ENCODE assay signal across 8 mouse cellular contexts in the genomic region with DNA sequence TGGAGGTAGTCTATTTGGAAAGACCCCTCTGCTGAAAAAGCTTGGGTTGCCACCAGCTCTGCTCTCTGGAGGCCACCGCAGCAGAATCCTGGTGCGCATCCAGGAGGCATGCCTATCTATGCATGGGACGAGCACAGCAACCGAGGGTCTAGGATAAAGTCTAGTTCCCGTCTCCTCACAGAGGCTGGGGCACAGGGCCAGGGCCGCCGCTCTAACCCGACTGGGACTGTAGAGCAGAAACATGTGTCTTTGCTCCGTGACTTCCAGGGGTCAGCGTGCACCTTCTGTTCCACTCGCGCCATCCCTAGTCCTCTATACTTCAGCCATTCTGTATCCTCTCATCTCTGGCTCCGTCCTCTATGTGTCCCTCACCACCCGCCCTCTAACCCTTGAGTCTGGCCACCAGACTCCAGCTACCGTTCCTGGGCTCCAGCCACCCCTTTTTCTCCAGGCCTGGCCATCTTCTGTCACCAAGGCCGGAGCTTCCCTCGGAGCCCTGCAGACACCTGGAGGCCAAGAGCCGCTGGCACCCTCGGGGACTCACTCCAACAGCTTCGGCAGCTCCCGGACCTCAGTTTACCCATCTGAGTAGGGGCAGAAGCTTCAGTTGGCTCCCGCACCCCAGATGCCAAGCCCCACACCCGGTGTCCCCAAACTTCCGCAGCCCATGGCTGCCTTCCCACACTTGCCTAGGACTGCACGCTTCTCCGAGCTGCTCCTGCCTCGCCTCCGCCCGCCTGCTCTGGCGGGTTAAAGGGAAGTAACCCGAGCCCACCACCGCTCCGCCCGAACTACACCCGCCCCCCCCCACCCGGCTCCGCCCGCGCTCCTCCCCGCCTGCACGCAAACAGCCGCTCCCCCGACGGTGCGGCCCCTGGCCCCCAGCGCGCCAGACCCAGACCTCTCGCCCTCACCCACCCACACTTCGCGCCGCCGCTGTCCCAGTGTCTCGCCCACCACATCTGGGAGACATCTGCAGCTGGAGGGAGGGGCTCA. TPM values are rescaled to one million over a fixed set of nuclear protein-coding genes. Genes with fewer than 3 reads are reported as not detected.
DNase-seq lines count a peak whose midpoint lies in the region; ATAC-seq and TF ChIP-seq lines count a peak whose summit lies in the region.

No protein-coding gene starts in this region.

- no peak; the same call in 1 of the 2 replicates for ATAC-seq in forebrain, embryonic 11.5 days (replicated peaks; ENCODE audit: low FRiP score)
- peak; percentile 27; the same call in 1 of the 2 replicates for ATAC-seq in liver, embryonic 15.5 days (ENCODE audit: insufficient read depth)
- 0 out of 2 replicates have a peak, but pooled peaks have one; percentile 34 for ATAC-seq in neural tube, embryonic 14.5 days (ENCODE audit: low read depth)

- peak overlapping the region; percentile 49 for H3K9ac ChIP-seq in forebrain, embryonic 11.5 days (ENCODE audit: low read length)
- no peak overlapping the region for H3K9ac ChIP-seq in liver, embryonic 15.5 days
- 0 out of 2 replicates have a peak overlapping the region, but pooled peaks have one; percentile 25 for H3K9ac ChIP-seq in neural tube, embryonic 14.5 days (replicated peaks; ENCODE audit: low read depth, low read length)

- H3K27ac ChIP-seq in testis, adult 2 months (ENCODE audit: control insufficient read depth, insufficient read depth, low read depth, low read length), result no peak overlapping the region
- H3K27ac ChIP-seq in forebrain, embryonic 11.5 days (ENCODE audit: low read depth, low read length), result no peak overlapping the region
- H3K27ac ChIP-seq in liver, embryonic 15.5 days (replicated peaks), result no peak overlapping the region
- no peak overlapping the region for H3K27ac ChIP-seq in neural tube, embryonic 14.5 days (ENCODE audit: low read depth, low read length)

- peak overlapping the region; percentile 60 for H3K4me3 ChIP-seq in testis, adult 2 months (ENCODE audit: control insufficient read depth, low read depth, low read length)
- peak overlapping the region; percentile 31 for H3K4me3 ChIP-seq in forebrain, embryonic 11.5 days (ENCODE audit: low read depth, low read length)
- peak overlapping the region; percentile 29 for H3K4me3 ChIP-seq in liver, embryonic 15.5 days (replicated peaks)
- H3K4me3 ChIP-seq in neural tube, embryonic 14.5 days (ENCODE audit: low read depth, low read length), result peak overlapping the region; percentile 17; the same call in 1 of the 2 replicates

- peak overlapping the region; percentile 60 for H3K4me2 ChIP-seq in forebrain, embryonic 11.5 days (ENCODE audit: low read depth, low read length, severe bottlenecking)
- peak overlapping the region; percentile 51 for H3K4me2 ChIP-seq in liver, embryonic 15.5 days
- H3K4me2 ChIP-seq in neural tube, embryonic 14.5 days (ENCODE audit: low read depth, low read length), result peak overlapping the region; percentile 40

- DNase-seq in testis, postnatal 14 days (ENCODE audit: low spot score), result no peak
- DNase-seq in forebrain, embryonic 11.5 days (ENCODE audit: low spot score), result peak; percentile 85
- DNase-seq in heart, postnatal 4 days, result peak; percentile 50
- DNase-seq in right cerebral cortex, postnatal 4 days, result no peak
- no peak for DNase-seq in layer of hippocampus, adult 9-11 months

- H3K27me3 ChIP-seq in testis, adult 2 months (ENCODE audit: control insufficient read depth, insufficient read depth, low read length), result no peaks in the 10 kb centered on the region
- H3K27me3 ChIP-seq in forebrain, embryonic 11.5 days (ENCODE audit: control insufficient read depth, insufficient read depth, low read length), result peaks cover 2% of the 10 kb centered on the region; the same call in 1 of the 2 replicates
- peaks cover 35% of the 10 kb centered on the region for H3K27me3 ChIP-seq in liver, embryonic 15.5 days
- H3K27me3 ChIP-seq in neural tube, embryonic 14.5 days (ENCODE audit: control insufficient read depth, insufficient read depth, low read length), result peaks cover 5% of the 10 kb centered on the region

- H3K9me3 ChIP-seq in forebrain, embryonic 11.5 days (ENCODE audit: control insufficient read depth, low read length), result no peaks in the 10 kb centered on the region
- H3K9me3 ChIP-seq in liver, embryonic 15.5 days (replicated peaks), result no peaks in the 10 kb centered on the region
- no peaks in the 10 kb centered on the region for H3K9me3 ChIP-seq in neural tube, embryonic 14.5 days (ENCODE audit: control insufficient read depth, low read length)

- TF ChIP-seq POLR2A in testis, adult 2 months (IDR thresholded peaks at IDR 0.05; ENCODE audit: control insufficient read depth, low read depth, low read length), result no peak

- peaks cover 2% of the 10 kb centered on the region for H3K4me1 ChIP-seq in testis, adult 2 months (ENCODE audit: control insufficient read depth, insufficient read depth, low read length)
- peaks cover 4% of the 10 kb centered on the region; the same call in 1 of the 2 replicates for H3K4me1 ChIP-seq in forebrain, embryonic 11.5 days (replicated peaks; ENCODE audit: control insufficient read depth, insufficient read depth, low read length)
- H3K4me1 ChIP-seq in liver, embryonic 15.5 days (replicated peaks), result peaks cover 13% of the 10 kb centered on the region
- H3K4me1 ChIP-seq in neural tube, embryonic 14.5 days (ENCODE audit: control insufficient read depth, insufficient read depth, low read length), result no peaks in the 10 kb centered on the region

- 11% methylated on average over 53 of the region's 53 CpGs for WGBS in forebrain, embryonic 11.5 days
- WGBS in liver, embryonic 15.5 days (ENCODE audit: insufficient replicate concordance), result 10% methylated on average over 51 of the region's 53 CpGs
- WGBS in neural tube, embryonic 14.5 days, result 13% methylated on average over 49 of the region's 53 CpGs

- H3K36me3 ChIP-seq in testis, adult 2 months (ENCODE audit: control insufficient read depth, insufficient read depth, low read length), result no peaks in the 10 kb centered on the region
- no peaks in the 10 kb centered on the region for H3K36me3 ChIP-seq in forebrain, embryonic 11.5 days (ENCODE audit: control insufficient read depth, insufficient read depth, low read length)
- H3K36me3 ChIP-seq in liver, embryonic 15.5 days (replicated peaks), result no peaks in the 10 kb centered on the region
- H3K36me3 ChIP-seq in neural tube, embryonic 14.5 days (ENCODE audit: control insufficient read depth, insufficient read depth, low read length), result no peaks in the 10 kb centered on the region

- TF ChIP-seq CTCF in testis, adult 2 months (IDR thresholded peaks at IDR 0.05; ENCODE audit: control insufficient read depth, insufficient read depth, insufficient replicate concordance, low read depth, low read length), result no peak

RNA-seq across cellular contexts. Expression of gene Anpep, which starts 13.1 kb away (rescaled TPM):
- polyA plus RNA-seq in testis, adult 2 months (2012; rRNA removed), result 1.7 and 2.3 TPM in 2 replicates
- polyA plus RNA-seq in forebrain, embryonic 11.5 days (2014; fragmentation: Nextera tagmentation; extraction: Ambion mirVana), result 4.1 and 4.6 TPM in 2 replicates
- total RNA-seq in heart, postnatal 4 days (2021), result 10 to 100 TPM; 21.0 to 21.4 TPM
- 14.9 and 21.0 TPM in 2 replicates for polyA plus RNA-seq in liver, embryonic 15.5 days (2015; fragmentation: Nextera tagmentation; extraction: Ambion mirVana)
- polyA plus RNA-seq in neural tube, embryonic 14.5 days (2014; fragmentation: Nextera tagmentation; extraction: Ambion mirVana), result 0.95 and 7.2 TPM in 2 replicates

RNA-seq across cellular contexts. Expression of gene Mesp2, which starts 37.2 kb away (rescaled TPM):
- 6.4 and 7.0 TPM in 2 replicates for polyA plus RNA-seq in testis, adult 2 months (2012; rRNA removed)
- 0.37 and 0.89 TPM in 2 replicates for polyA plus RNA-seq in forebrain, embryonic 11.5 days (2014; fragmentation: Nextera tagmentation; extraction: Ambion mirVana)
- under 1 TPM in 1 of 2 experiments, not detected in 1; 0.36 TPM for total RNA-seq in heart, postnatal 4 days (2021)
- not detected in 2 replicates for polyA plus RNA-seq in liver, embryonic 15.5 days (2015; fragmentation: Nextera tagmentation; extraction: Ambion mirVana)
- polyA plus RNA-seq in neural tube, embryonic 14.5 days (2014; fragmentation: Nextera tagmentation; extraction: Ambion mirVana), result 0.71 and 1.2 TPM in 2 replicates

RNA-seq across cellular contexts. Expression of gene Mesp1, which starts 54.2 kb away (rescaled TPM):
- 101 and 134 TPM in 2 replicates for polyA plus RNA-seq in testis, adult 2 months (2012; rRNA removed)
- 0.15 TPM in 1 of 2 replicates, not detected in the other for polyA plus RNA-seq in forebrain, embryonic 11.5 days (2014; fragmentation: Nextera tagmentation; extraction: Ambion mirVana)
- total RNA-seq in heart, postnatal 4 days (2021), result not detected
- polyA plus RNA-seq in liver, embryonic 15.5 days (2015; fragmentation: Nextera tagmentation; extraction: Ambion mirVana), result not detected in 2 replicates
- not detected in 2 replicates for polyA plus RNA-seq in neural tube, embryonic 14.5 days (2014; fragmentation: Nextera tagmentation; extraction: Ambion mirVana)

Comparison
In these comparisons a context has a peak if more than half of its experiments do, and no peak if none do; other contexts are left out.
1. DNase-seq: peak in forebrain, embryonic 11.5 days (single experiment) and heart, postnatal 4 days (single experiment); none in testis, postnatal 14 days (single experiment), right cerebral cortex, postnatal 4 days (single experiment) and layer of hippocampus, adult 9-11 months (single experiment).
2. RNA of gene Mesp1, which starts 54.2 kb away (polyA plus RNA-seq): 101 to 134 TPM in testis, adult 2 months; 0.15 TPM in forebrain, embryonic 11.5 days, not detected in liver, embryonic 15.5 days and not detected in neural tube, embryonic 14.5 days; every median in the first group is over 10 times any median in the second.
3. Peak in every context shown above with its lines, with median percentiles within 50 percentile points of each other: H3K4me3 ChIP-seq and H3K4me2 ChIP-seq.